Mouse (Mus musculus) erythroblast, embryonic 14.5 days (primary cell): ENCODE results near the gene Tex33.

Source experiments
- GATA1 ChIP-seq: IDR thresholded peaks from 2 replicates; pipeline ENCODE4 v1.6.1; 2012; ENCODE audit warnings: low read length, inconsistent platforms, mixed read lengths
- TAL1 ChIP-seq: IDR thresholded peaks from 3 replicates; pipeline ENCODE4 v1.6.1; 2012; ENCODE audit warnings: low read length, inconsistent platforms, mixed read lengths

DNA sequence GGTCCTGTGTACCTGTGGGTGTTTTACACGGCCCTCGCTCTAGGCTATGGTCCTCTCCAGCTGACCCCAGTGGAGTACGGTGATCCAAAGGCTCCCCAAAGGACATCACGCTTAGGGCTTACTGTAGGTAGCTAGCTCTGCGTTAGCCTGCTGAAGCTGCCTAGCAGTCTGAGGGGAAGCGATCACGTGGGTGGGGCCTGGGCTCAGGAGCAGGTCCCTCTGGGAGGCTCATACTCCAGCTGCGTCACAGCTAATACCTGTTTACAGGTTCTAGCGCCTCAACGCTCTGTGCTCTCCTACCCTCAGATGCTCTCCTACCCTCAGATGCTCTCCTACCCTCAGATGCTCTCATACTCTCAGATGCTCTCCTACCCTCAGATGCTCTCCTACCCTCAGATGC is 35.2 kb upstream of the Tex33 start:
- TF ChIP-seq GATA1 = no peak
- no peak for TF ChIP-seq TAL1
